Mouse (Mus musculus) neural tube, embryonic 14.5 days (tissue): ENCODE results near the gene Samm50. TPM values are rescaled to one million over a fixed set of nuclear protein-coding genes. Genes with fewer than 3 reads are reported as not detected.

ENCODE experiments used
- ATAC-seq: fragments of 200-750 bp; cut with Nextera tagmentation; 2 replicates; pipeline ENCODE4 v1.8.0; 2017; ENCODE audit warnings: low read depth, mild to moderate bottlenecking, moderate TSS enrichment, moderate library complexity
- H3K27ac ChIP-seq: fragments of 300-500 bp; sonication (generic); 2 replicates; pipeline ENCODE4 v1.5.1; 2014; ENCODE audit warnings: low read depth, mild to moderate bottlenecking, control low read depth, low read length, moderate library complexity, mixed read lengths
- H3K27me3 ChIP-seq: fragments of 300-500 bp; sonication (generic); 2 replicates; pipeline ENCODE4 v1.6.1; 2014; ENCODE audit warnings: low read length; ENCODE audit not compliant: control insufficient read depth, insufficient read depth
- H3K36me3 ChIP-seq: fragments of 300-500 bp; sonication (generic); 2 replicates; pipeline ENCODE4 v1.6.1; 2014; ENCODE audit warnings: low read length, mixed read lengths; ENCODE audit not compliant: control insufficient read depth, insufficient read depth
- H3K4me1 ChIP-seq: fragments of 300-500 bp; sonication (generic); 2 replicates; pipeline ENCODE4 v1.6.1; 2014; ENCODE audit warnings: low read length; ENCODE audit not compliant: control insufficient read depth, insufficient read depth
- H3K4me2 ChIP-seq: fragments of 300-500 bp; sonication (generic); 2 replicates; pipeline ENCODE4 v1.6.1; 2014; ENCODE audit warnings: mild to moderate bottlenecking, low read depth, low read length, control low read depth
- H3K4me3 ChIP-seq: fragments of 300-500 bp; sonication (generic); 2 replicates; pipeline ENCODE4 v1.5.1; 2014; ENCODE audit warnings: low read depth, low read length, control low read depth, mixed read lengths
- H3K9ac ChIP-seq: fragments of 300-500 bp; sonication (generic); replicated peaks from 2 replicates; pipeline ENCODE4 v1.6.1; 2014; ENCODE audit warnings: low read depth, mild to moderate bottlenecking, control low read depth, low read length, mixed read lengths
- H3K9me3 ChIP-seq: fragments of 300-500 bp; sonication (generic); 2 replicates; pipeline ENCODE4 v1.6.1; 2016; ENCODE audit warnings: low read length; ENCODE audit not compliant: control insufficient read depth
- WGBS: fragments of 180-500 bp; shearing (Covaris S2); extraction: QIAGEN DNeasy Blood & Tissue Kit; methylation state at CpG from one replicate; pipeline ENCODE4 v1.1.7; 2014; 5-methylcytosine and 5-hydroxymethylcytosine counted together
- polyA plus RNA-seq: library from polyadenylated mRNA; unstranded; fragments of >200 nt; fragmentation: Nextera tagmentation; extraction: Ambion mirVana; gene quantifications from 2 replicates; pipeline ENCODE4 v1.2.1, GENCODE M21; 2014

The Samm50 gene
- polyA plus RNA-seq, 1 experiment from 2014 or later = 55.2 TPM

GRCm38 (mm10) chr15:84256254-84256850 lies 64.3 kb downstream of the Samm50 start:
- Histone ChIP-seq H3K9me3 (no peaks in the 10 kb centered on the region), H3K36me3 (no peaks in the 10 kb centered on the region), H3K4me2 (no peak overlapping the region), H3K27me3 (no peaks in the 10 kb centered on the region; the same call in 1 of the 2 replicates), H3K4me3 (no peak overlapping the region), H3K9ac (no peak overlapping the region), H3K4me1 (peaks cover 14% of the 10 kb centered on the region; the same call in 1 of the 2 replicates), H3K27ac (no peak overlapping the region)
- no peak for ATAC-seq
- 87% methylated on average over 12 of the region's 12 CpGs for WGBS

GRCm38 (mm10) chr15:84256864-84257263 lies 64.8 kb downstream of the Samm50 start:
- no peak for ATAC-seq
- Histone ChIP-seq H3K27ac (no peak overlapping the region), H3K4me1 (peaks cover 13% of the 10 kb centered on the region; the same call in 1 of the 2 replicates), H3K9me3 (no peaks in the 10 kb centered on the region), H3K4me3 (no peak overlapping the region), H3K36me3 (no peaks in the 10 kb centered on the region), H3K27me3 (no peaks in the 10 kb centered on the region; the same call in 1 of the 2 replicates), H3K9ac (no peak overlapping the region), H3K4me2 (no peak overlapping the region)
- WGBS = 94% methylated on average over 5 of the region's 5 CpGs

- 61% methylated on average over 9 of the region's 9 CpGs for WGBS
- no peak overlapping the region for H3K27ac ChIP-seq
- peaks cover 10% of the 10 kb centered on the region; the same call in 1 of the 2 replicates for H3K4me1 ChIP-seq
Observed at GRCm38 (mm10) chr15:84258602-84259355, 66.7 kb downstream of the Samm50 start.

GRCm38 (mm10) chr15:84260123-84260822 lies 68.2 kb downstream of the Samm50 start:
- Histone ChIP-seq H3K4me1 (peaks cover 5% of the 10 kb centered on the region; the same call in 1 of the 2 replicates), H3K36me3 (no peaks in the 10 kb centered on the region), H3K9ac (peak overlapping the region; percentile 22; the same call in 1 of the 2 replicates), H3K27ac (peak overlapping the region; percentile 53; the same call in 1 of the 2 replicates), H3K4me2 (peak overlapping the region; percentile 32; the same call in 1 of the 2 replicates), H3K27me3 (no peaks in the 10 kb centered on the region; the same call in 1 of the 2 replicates), H3K4me3 (no peak overlapping the region), H3K9me3 (no peaks in the 10 kb centered on the region)
- WGBS = 23% methylated on average over 22 of the region's 22 CpGs
- peak; percentile 71 for ATAC-seq

More at GRCm38 (mm10) chr15:84258602-84259355, 66.7 kb downstream of the Samm50 start:
- Histone ChIP-seq H3K4me3 (no peak overlapping the region), H3K36me3 (no peaks in the 10 kb centered on the region), H3K4me2 (no peak overlapping the region), H3K27me3 (no peaks in the 10 kb centered on the region; the same call in 1 of the 2 replicates), H3K9me3 (no peaks in the 10 kb centered on the region), H3K9ac (no peak overlapping the region)
- no peak for ATAC-seq

GRCm38 (mm10) chr15:84262630-84263029 lies 70.6 kb downstream of the Samm50 start:
- H3K27ac ChIP-seq = no peak overlapping the region
- WGBS = 77% methylated on average over 6 of the region's 6 CpGs
- no peaks in the 10 kb centered on the region for H3K36me3 ChIP-seq
- H3K9ac ChIP-seq = no peak overlapping the region
- no peaks in the 10 kb centered on the region for H3K9me3 ChIP-seq
- no peak overlapping the region for H3K4me2 ChIP-seq
- H3K27me3 ChIP-seq = no peaks in the 10 kb centered on the region; the same call in 1 of the 2 replicates
- H3K4me3 ChIP-seq = no peak overlapping the region
- peaks cover 5% of the 10 kb centered on the region; the same call in 1 of the 2 replicates for H3K4me1 ChIP-seq
- no peak for ATAC-seq

- ATAC-seq = no peak
- no peaks in the 10 kb centered on the region for H3K36me3 ChIP-seq
- H3K27me3 ChIP-seq = no peaks in the 10 kb centered on the region
- H3K9ac ChIP-seq = no peak overlapping the region
- peaks cover 5% of the 10 kb centered on the region; the same call in 1 of the 2 replicates for H3K4me1 ChIP-seq
- H3K27ac ChIP-seq = no peak overlapping the region
- no peaks in the 10 kb centered on the region for H3K9me3 ChIP-seq
- H3K4me3 ChIP-seq = no peak overlapping the region
- 38% methylated on average over 2 of the region's 2 CpGs for WGBS
- H3K4me2 ChIP-seq = no peak overlapping the region
Observed at GRCm38 (mm10) chr15:84263573-84263972, 71.5 kb downstream of the Samm50 start.

- ATAC-seq = no peak
- Histone ChIP-seq H3K27ac (no peak overlapping the region), H3K4me3 (no peak overlapping the region), H3K36me3 (no peaks in the 10 kb centered on the region), H3K9ac (no peak overlapping the region), H3K4me1 (peaks cover 5% of the 10 kb centered on the region; the same call in 1 of the 2 replicates), H3K4me2 (no peak overlapping the region), H3K27me3 (no peaks in the 10 kb centered on the region), H3K9me3 (no peaks in the 10 kb centered on the region)
- 77% methylated on average over 11 of the region's 11 CpGs for WGBS
Observed at GRCm38 (mm10) chr15:84265141-84265540, 73.1 kb downstream of the Samm50 start.

- no peak for ATAC-seq
- no peak overlapping the region for H3K9ac ChIP-seq
- WGBS = 82% methylated on average over 4 of the region's 4 CpGs
- no peak overlapping the region for H3K4me2 ChIP-seq
- H3K4me1 ChIP-seq = no peaks in the 10 kb centered on the region
- H3K36me3 ChIP-seq = no peaks in the 10 kb centered on the region
- H3K4me3 ChIP-seq = no peak overlapping the region
- no peak overlapping the region for H3K27ac ChIP-seq
- H3K27me3 ChIP-seq = no peaks in the 10 kb centered on the region
- no peaks in the 10 kb centered on the region for H3K9me3 ChIP-seq
Observed at GRCm38 (mm10) chr15:84266290-84266689, 74.2 kb downstream of the Samm50 start.
